Mouse (Mus musculus) ES-E14 (cell line): Measurements from ENCODE around the gene Eya4. TPM values are rescaled to one million over a fixed set of nuclear protein-coding genes. Genes with fewer than 3 reads are reported as not detected.

Experiments used
- DNase-seq: peaks from one replicate; pipeline ENCODE4 v3.0.0-alpha.2; 2013; ENCODE audit warnings: low read depth, low spot score
- H3K27ac ChIP-seq: 2 replicates; pipeline ENCODE4 v1.5.1; 2012; ENCODE audit warnings: low read depth, mild to moderate bottlenecking, low read length, moderate library complexity, mixed read lengths; ENCODE audit not compliant: poor library complexity, insufficient read depth, severe bottlenecking
- H3K36me3 ChIP-seq: 2 replicates; pipeline ENCODE4 v1.6.1; 2012; ENCODE audit warnings: mild to moderate bottlenecking, low read length, moderate library complexity, mixed read lengths; ENCODE audit not compliant: control insufficient read depth, poor library complexity, insufficient read depth, severe bottlenecking
- H3K4me1 ChIP-seq, 2 experiments: fragments of 150-350 bp in 1 of 2; sonication (generic) in 1 of 2; 2 replicates each; pipeline ENCODE4 v1.6.1; 2012; ENCODE audit warnings: low read length in 2 of 2, mild to moderate bottlenecking in 1 of 2, mixed read lengths in 1 of 2; ENCODE audit not compliant: control insufficient read depth in 2 of 2, insufficient read depth in 2 of 2, poor library complexity in 1 of 2
- H3K4me3 ChIP-seq, 2 experiments: fragments of 150-350 bp in 1 of 2; sonication (generic) in 1 of 2; 2 replicates each; pipeline ENCODE4 v1.5.1; 2012; ENCODE audit warnings: low read length in 2 of 2, low read depth in 1 of 2, mild to moderate bottlenecking in 1 of 2, mixed read lengths in 1 of 2; ENCODE audit not compliant: insufficient read depth in 1 of 2, poor library complexity in 1 of 2, severe bottlenecking in 1 of 2
- H3K9ac ChIP-seq: 2 replicates; pipeline ENCODE4 v1.6.1; 2012; ENCODE audit warnings: low read depth, mild to moderate bottlenecking, low read length, mixed read lengths; ENCODE audit not compliant: poor library complexity, insufficient read depth, severe bottlenecking
- H3K9me3 ChIP-seq: fragments of 150-350 bp; sonication (generic); 2 replicates; pipeline ENCODE4 v1.6.1; 2012; ENCODE audit warnings: low read depth, mild to moderate bottlenecking, low read length; ENCODE audit not compliant: control insufficient read depth, insufficient read depth
- CHD2 ChIP-seq: IDR thresholded peaks from 2 replicates; pipeline ENCODE4 v1.6.1; 2014; ENCODE audit warnings: mild to moderate bottlenecking, low read depth, low read length, inconsistent platforms
- HCFC1 ChIP-seq: IDR thresholded peaks from 2 replicates; pipeline ENCODE4 v1.6.1; 2012; ENCODE audit warnings: low read length, inconsistent platforms, borderline replicate concordance; ENCODE audit not compliant: insufficient read depth
- MAFK ChIP-seq: IDR thresholded peaks from 2 replicates; pipeline ENCODE4 v1.6.1; 2014; ENCODE audit warnings: mild to moderate bottlenecking, low read depth, low read length, inconsistent platforms; ENCODE audit not compliant: insufficient read depth
- ZC3H11A ChIP-seq: IDR thresholded peaks from 2 replicates; pipeline ENCODE4 v1.6.1; 2012; ENCODE audit warnings: low read depth, mild to moderate bottlenecking, inconsistent platforms, low read length, borderline replicate concordance
- ZNF384 ChIP-seq: IDR thresholded peaks from 2 replicates; pipeline ENCODE4 v1.6.1; 2012; ENCODE audit warnings: low read depth, low read length, inconsistent platforms
- in situ Hi-C, 2 experiments: fragments of 600-800 bp; cut with MboI; formaldehyde crosslinking; loops; one replicate each; pipeline ENCODE4 v1.15.1; 2025; ENCODE audit warnings: low sequenced_read_pairs in 2 of 2, inconsistent platforms in 1 of 2; ENCODE audit not compliant: unreplicated experiment in 2 of 2
- total RNA-seq: library from RNA; depleted of rRNA; stranded (reverse); fragments of 300-350 nt; gene quantifications from 2 replicates; pipeline ENCODE4 v1.2.3, GENCODE M21; 2012; rRNA removed

The Eya4 gene
- 0.37 and 1.5 TPM in 2 replicates for total RNA-seq

GRCm38 (mm10) chr10:23350011-23350911, at the start of gene Eya4:
Gene Eya4, minus strand, starts transcription at chr10:23350786.
- in situ Hi-C loops: loop anchor here in 1 of 2 experiments (25.0 kb wide), 1 partner anchor 538 kb away; the partner anchor contains the start of gene Tcf21
- Histone ChIP-seq H3K4me1 (0 out of 4 replicates have a peak, but pooled peaks cover 0 to 2% of the 10 kb centered on the region in 2 experiments), H3K36me3 (no peaks in the 10 kb centered on the region), H3K9ac (peak within 1 kb of the TSS; percentile 42; the same call in 1 of the 2 replicates), H3K4me3 (peak within 1 kb of the TSS; percentile 61 to 72), H3K27ac (no peak within 1 kb of the TSS), H3K9me3 (no peaks in the 10 kb centered on the region)
- TF ChIP-seq ZC3H11A: no peak
- no peak for TF ChIP-seq MAFK
- no peak for TF ChIP-seq CHD2
- no peak for TF ChIP-seq HCFC1
- no peak for TF ChIP-seq ZNF384
- peak; percentile 27 for DNase-seq

- H3K9me3 ChIP-seq: no peaks in the 10 kb centered on the region
- H3K4me1 ChIP-seq: no peaks in the 10 kb centered on the region
- no peak overlapping the region for H3K9ac ChIP-seq
- no peak for TF ChIP-seq HCFC1
- TF ChIP-seq ZNF384: no peak
- TF ChIP-seq CHD2: no peak
- no peak for TF ChIP-seq MAFK
- no peak for TF ChIP-seq ZC3H11A
- H3K36me3 ChIP-seq: no peaks in the 10 kb centered on the region
- H3K4me3 ChIP-seq: no peak overlapping the region
- no peak overlapping the region for H3K27ac ChIP-seq
- DNase-seq: no peak
- in situ Hi-C loops: no loop called here
Measured at GRCm38 (mm10) chr10:23395399-23395798, 44.8 kb upstream of the Eya4 start.

- DNase-seq: no peak
- in situ Hi-C loops: no loop called here
- Histone ChIP-seq H3K9ac (no peak overlapping the region), H3K36me3 (no peaks in the 10 kb centered on the region), H3K4me3 (no peak overlapping the region), H3K27ac (no peak overlapping the region), H3K9me3 (no peaks in the 10 kb centered on the region), H3K4me1 (no peaks in the 10 kb centered on the region)
- TF ChIP-seq HCFC1 (no peak), CHD2 (no peak), ZC3H11A (no peak), ZNF384 (no peak), MAFK (no peak)
Measured at GRCm38 (mm10) chr10:23394556-23395245, 44.1 kb upstream of the Eya4 start.

- no peak for DNase-seq
- Histone ChIP-seq H3K9me3 (no peaks in the 10 kb centered on the region), H3K9ac (no peak overlapping the region), H3K27ac (no peak overlapping the region), H3K4me3 (no peak overlapping the region), H3K4me1 (no peaks in the 10 kb centered on the region), H3K36me3 (no peaks in the 10 kb centered on the region)
- in situ Hi-C loops: no loop called here
- TF ChIP-seq HCFC1: no peak
- TF ChIP-seq MAFK: no peak
- TF ChIP-seq ZC3H11A: no peak
- no peak for TF ChIP-seq ZNF384
- TF ChIP-seq CHD2: no peak
Measured at GRCm38 (mm10) chr10:23394152-23394551, 43.6 kb upstream of the Eya4 start.
